Mouse (Mus musculus) left cerebral cortex, adult 2 months (tissue): ENCODE data around the gene Ints13. TPM values are rescaled to one million over a fixed set of nuclear protein-coding genes. Genes with fewer than 3 reads are reported as not detected.

ENCODE experiments used
- DNase-seq, 2 experiments: peaks; one replicate each; pipeline ENCODE4 v3.0.0; 2021 to 2022; ENCODE audit warnings: low spot score in 2 of 2, mixed read lengths in 1 of 2; ENCODE audit errors: extremely low spot score in 1 of 2
- H3K27ac ChIP-seq: fragments of 200-600 bp; 2 replicates; pipeline ENCODE4 v1.8.1; 2022
- H3K4me3 ChIP-seq: fragments of 200-600 bp; 2 replicates; pipeline ENCODE4 v1.8.1; 2022
- CTCF ChIP-seq: fragments of 200-600 bp; IDR thresholded peaks from 2 replicates; pipeline ENCODE4 v1.8.1; 2022; ENCODE audit warnings: antibody characterized with exemption, mild to moderate bottlenecking, moderate library complexity
- intact Hi-C: fragments of 180-260 bp; cut with DNase I; formaldehyde crosslinking; loops from one replicate; pipeline ENCODE4 v1.15.1; 2025
- long read RNA-seq, 2 experiments: library from polyadenylated mRNA; stranded (forward); transcript quantifications; one replicate each; pipeline ENCODE4 v2.0.0; 2021; ENCODE audit warnings: borderline mapping rate in 2 of 2
- total RNA-seq, 2 experiments: library from RNA; stranded (reverse); gene quantifications; 2 replicates each; pipeline ENCODE4 v1.2.3; 2021

Gene Ints13
- 10 to 100 TPM; 38.4 to 38.6 TPM for total RNA-seq
- long read RNA-seq, experiment 1, partial matches to known transcripts: 4 of 18 reads
- long read RNA-seq, experiment 1, other reads (novel, unspliced or antisense): 13 of 18 reads
- long read RNA-seq, experiment 2, partial matches to known transcripts: 1 of 9 reads
- long read RNA-seq, experiment 2, other reads (novel, unspliced or antisense): 8 of 9 reads

GRCm38 (mm10) chr6:146577310-146578109, at the start of gene Ints13:
Gene Ints13, minus strand, starts transcription at chr6:146577835.
- peak within 1 kb of the TSS; percentile 61 for H3K4me3 ChIP-seq
- H3K27ac ChIP-seq: peak within 1 kb of the TSS; percentile 99
- intact Hi-C loops: loop anchor here (2.0 to 10.0 kb wide), 4 partner anchors 65 to 715 kb away; partner anchors contain the start of genes Itpr2, Med21 and Tm7sf3
- peak; percentile 94 to 97 for DNase-seq
- no peak; the same call in 1 of the 2 replicates for TF ChIP-seq CTCF

GRCm38 (mm10) chr6:146616670-146617069, 39.0 kb upstream of the Ints13 start:
- intact Hi-C loops: no loop called here
- no peak for TF ChIP-seq CTCF
- no peak overlapping the region for H3K27ac ChIP-seq
- H3K4me3 ChIP-seq: no peak overlapping the region
- DNase-seq: no peak

- intact Hi-C loops: no loop called here
- TF ChIP-seq CTCF: no peak
- Histone ChIP-seq H3K27ac (no peak overlapping the region), H3K4me3 (no peak overlapping the region)
- DNase-seq: no peak
Observed at GRCm38 (mm10) chr6:146615891-146616290, 38.3 kb upstream of the Ints13 start.

- no peak for DNase-seq
- Histone ChIP-seq H3K27ac (no peak overlapping the region), H3K4me3 (no peak overlapping the region)
- TF ChIP-seq CTCF: no peak
- intact Hi-C loops: no loop called here
Observed at GRCm38 (mm10) chr6:146614541-146614940, 36.9 kb upstream of the Ints13 start.

GRCm38 (mm10) chr6:146613907-146614306, 36.3 kb upstream of the Ints13 start:
- no peak; the same call in 1 of the 2 replicates for TF ChIP-seq CTCF
- DNase-seq: no peak
- intact Hi-C loops: no loop called here
- Histone ChIP-seq H3K4me3 (no peak overlapping the region), H3K27ac (no peak overlapping the region)

- H3K27ac ChIP-seq: no peak overlapping the region
- no peak for DNase-seq
- no peak for TF ChIP-seq CTCF
- intact Hi-C loops: no loop called here
- no peak overlapping the region for H3K4me3 ChIP-seq
Observed at GRCm38 (mm10) chr6:146612736-146613135, 35.1 kb upstream of the Ints13 start.

- no peak for DNase-seq
- Histone ChIP-seq H3K27ac (no peak overlapping the region), H3K4me3 (no peak overlapping the region)
- TF ChIP-seq CTCF: no peak
- intact Hi-C loops: no loop called here
Observed at GRCm38 (mm10) chr6:146611897-146612296, 34.3 kb upstream of the Ints13 start.

- no peak overlapping the region for H3K4me3 ChIP-seq
- intact Hi-C loops: no loop called here
- TF ChIP-seq CTCF: no peak
- H3K27ac ChIP-seq: no peak overlapping the region
- no peak for DNase-seq
Observed at GRCm38 (mm10) chr6:146611385-146611784, 33.8 kb upstream of the Ints13 start.

- Histone ChIP-seq H3K27ac (no peak overlapping the region), H3K4me3 (no peak overlapping the region)
- no peak; the same call in 1 of the 2 replicates for TF ChIP-seq CTCF
- intact Hi-C loops: no loop called here
- DNase-seq: no peak
Observed at GRCm38 (mm10) chr6:146603651-146604050, 26.0 kb upstream of the Ints13 start.

- DNase-seq: no peak
- Histone ChIP-seq H3K27ac (no peak overlapping the region), H3K4me3 (no peak overlapping the region)
- TF ChIP-seq CTCF: no peak
- intact Hi-C loops: no loop called here
Observed at GRCm38 (mm10) chr6:146602601-146603000, 25.0 kb upstream of the Ints13 start.

GRCm38 (mm10) chr6:146585134-146585533, 7.5 kb upstream of the Ints13 start:
- no peak for TF ChIP-seq CTCF
- Histone ChIP-seq H3K27ac (peak overlapping the region; percentile 8), H3K4me3 (no peak overlapping the region)
- intact Hi-C loops: no loop called here
- DNase-seq: no peak

- no peak for DNase-seq
- intact Hi-C loops: no loop called here
- H3K4me3 ChIP-seq: no peak overlapping the region
Observed at GRCm38 (mm10) chr6:146583366-146584046, 5.9 kb upstream of the Ints13 start.

More at GRCm38 (mm10) chr6:146583366-146584046, 5.9 kb upstream of the Ints13 start:
- no peak for TF ChIP-seq CTCF
- peak overlapping the region; percentile 8 for H3K27ac ChIP-seq
